Mouse (Mus musculus): Measurements from ENCODE around the gene Xrcc2. TPM values are rescaled to one million over a fixed set of nuclear protein-coding genes. Genes with fewer than 3 reads are reported as not detected.
A peak's percentile ranks its signal among the peaks of the same experiment; 100 is the strongest.

The Xrcc2 gene
- total and polyA plus RNA-seq, 2 experiments from 2014 or later: 3.3 to 7.6 TPM

DNA sequence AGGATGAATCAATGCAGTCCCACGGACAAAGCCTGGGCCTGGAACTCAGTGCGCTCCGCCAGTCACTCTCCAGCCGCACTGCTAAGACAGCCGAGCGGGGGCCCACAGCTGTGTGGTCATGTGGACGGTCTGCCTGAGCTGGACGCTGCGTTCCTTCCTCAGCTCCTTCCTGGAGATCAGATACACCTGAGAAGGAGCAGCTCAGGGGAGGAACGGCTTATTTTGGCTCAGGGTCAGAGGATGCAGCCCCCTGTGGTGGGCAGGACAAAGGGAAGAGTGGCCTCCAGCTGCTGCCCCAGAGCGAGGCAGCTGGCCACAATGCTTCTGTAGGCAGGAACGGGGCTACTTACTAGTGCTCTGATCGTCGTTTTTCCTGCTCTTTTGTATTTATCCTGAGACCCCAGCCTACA is 51.0 kb downstream of the Xrcc2 start:
- Histone ChIP-seq H3K4me2 (ENCODE audit: low read depth) (peak overlapping the region; percentile 11), H3K9me3 (ENCODE audit: low read length) (no peaks in the 10 kb centered on the region), H3K27ac (ENCODE audit: low read depth, low read length) (no peak overlapping the region), H3K9ac (0 out of 2 replicates have a peak overlapping the region, but pooled peaks have one; percentile 11), H3K4me3 (ENCODE audit: low read depth, low read length) (no peak overlapping the region), H3K36me3 (ENCODE audit: insufficient read depth) (no peaks in the 10 kb centered on the region), H3K27me3 (ENCODE audit: insufficient read depth, low read length) (no peaks in the 10 kb centered on the region), H3K4me1 (ENCODE audit: insufficient read depth) (0 out of 2 replicates have a peak, but pooled peaks cover 5% of the 10 kb centered on the region)
- ATAC-seq (peak; percentile 60), DNase-seq (peak; percentile 13)
- TF ChIP-seq CTCF (IDR thresholded peaks at IDR 0.05; ENCODE audit: low read depth): no peak
- WGBS: 11% methylated on average over 14 of the region's 14 CpGs

DNA sequence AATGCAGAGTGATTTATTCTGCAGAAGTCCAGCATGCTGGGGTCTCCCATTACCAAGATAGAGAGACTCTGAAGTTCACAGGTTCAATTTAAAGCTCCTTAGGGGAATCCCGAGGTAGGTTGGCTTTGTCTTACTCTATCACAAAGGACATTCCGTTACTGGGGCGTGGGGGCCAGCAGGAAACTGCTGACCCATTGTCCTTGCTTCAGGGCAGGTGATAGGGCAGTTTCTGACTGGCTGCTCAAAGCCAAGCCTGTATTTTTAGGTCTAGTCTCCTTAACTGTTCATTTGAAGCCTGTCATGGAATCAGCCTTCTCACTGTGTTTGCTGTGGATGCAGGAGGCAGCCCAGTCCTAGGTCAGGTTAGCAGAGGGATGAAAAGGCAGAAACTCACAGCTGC is 52.2 kb downstream of the Xrcc2 start:
- no peak for TF ChIP-seq CTCF (IDR thresholded peaks at IDR 0.05; ENCODE audit: low read depth)
- DNase-seq: no peak
- Histone ChIP-seq H3K36me3 (ENCODE audit: insufficient read depth) (no peaks in the 10 kb centered on the region), H3K4me1 (ENCODE audit: insufficient read depth) (0 out of 2 replicates have a peak, but pooled peaks cover 5% of the 10 kb centered on the region), H3K27ac (ENCODE audit: low read depth, low read length) (no peak overlapping the region), H3K4me2 (ENCODE audit: low read depth) (no peak overlapping the region), H3K9me3 (ENCODE audit: low read length) (no peaks in the 10 kb centered on the region), H3K4me3 (ENCODE audit: low read depth, low read length) (no peak overlapping the region), H3K9ac (no peak overlapping the region), H3K27me3 (ENCODE audit: insufficient read depth, low read length) (no peaks in the 10 kb centered on the region)
- ATAC-seq: no peak
- WGBS: 18% methylated on average over 3 of the region's 3 CpGs

DNA sequence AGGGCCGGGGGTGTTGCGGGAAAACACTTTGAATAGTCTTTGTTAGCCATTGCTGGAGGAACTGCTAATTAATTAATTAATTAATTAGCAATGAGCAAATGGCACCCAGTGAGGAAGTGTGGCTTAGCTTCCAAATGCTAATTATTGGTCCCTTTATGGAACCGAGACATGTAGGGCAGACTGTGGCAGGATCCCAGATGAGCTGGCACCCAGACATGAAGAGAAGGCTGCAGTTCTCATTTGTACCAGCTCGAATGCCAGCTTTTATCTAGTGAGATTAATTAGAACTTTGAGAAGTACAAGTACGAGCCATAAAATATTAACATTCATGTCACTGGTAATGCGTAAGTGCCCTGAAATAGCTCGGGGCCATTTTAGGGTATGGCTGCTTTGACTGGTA is 53.2 kb downstream of the Xrcc2 start:
- DNase-seq (peak; percentile 75), ATAC-seq (peak; percentile 86)

DNA sequence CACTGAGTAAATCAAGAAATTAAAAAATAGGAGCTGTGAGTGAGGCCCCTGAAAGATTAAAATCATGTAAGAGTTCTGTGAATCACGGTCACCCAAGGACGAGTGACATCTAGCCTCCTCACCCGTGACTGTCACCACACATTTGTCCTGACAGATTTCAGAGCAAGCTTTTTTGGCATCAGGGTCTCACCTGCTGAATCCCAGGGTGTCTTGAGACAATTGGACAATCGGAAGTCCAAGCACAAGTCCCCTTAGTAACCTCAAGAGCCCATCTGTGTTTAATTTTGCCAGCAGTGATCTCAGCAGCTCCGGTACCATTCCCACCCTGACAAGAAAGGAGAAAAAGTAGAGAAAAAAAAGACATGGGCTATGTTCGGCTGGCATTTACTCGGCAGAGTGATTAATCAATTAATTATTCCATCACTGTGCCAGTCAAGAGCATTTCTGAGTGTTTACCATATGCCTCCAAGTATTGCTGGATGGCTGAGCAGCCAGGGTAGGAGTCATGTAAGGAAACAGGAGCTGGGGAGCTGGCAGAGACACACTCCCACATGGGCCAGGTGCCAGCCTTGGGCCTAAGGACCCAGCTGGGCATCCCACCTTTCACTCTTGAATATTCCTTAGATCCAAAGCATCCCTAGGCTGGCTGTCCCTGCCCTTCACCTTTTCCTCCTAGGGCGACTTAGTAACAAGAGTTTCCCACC is 59.8 kb downstream of the Xrcc2 start:
- Histone ChIP-seq H3K27me3 (ENCODE audit: insufficient read depth, low read length) (no peaks in the 10 kb centered on the region), H3K4me3 (ENCODE audit: low read depth, low read length) (no peak overlapping the region), H3K36me3 (ENCODE audit: insufficient read depth) (no peaks in the 10 kb centered on the region), H3K27ac (ENCODE audit: low read depth, low read length) (no peak overlapping the region), H3K4me2 (ENCODE audit: low read depth) (no peak overlapping the region), H3K9me3 (ENCODE audit: low read length) (no peaks in the 10 kb centered on the region), H3K9ac (no peak overlapping the region), H3K4me1 (ENCODE audit: insufficient read depth) (no peaks in the 10 kb centered on the region)
- ATAC-seq (no peak), DNase-seq (peak; percentile 9)
- TF ChIP-seq CTCF (IDR thresholded peaks at IDR 0.05; ENCODE audit: low read depth): no peak
- WGBS: 53% methylated on average over 8 of the region's 8 CpGs

More for the DNA sequence above, 53.2 kb downstream of the Xrcc2 start:
- Histone ChIP-seq H3K9ac (no peak overlapping the region), H3K36me3 (ENCODE audit: insufficient read depth) (no peaks in the 10 kb centered on the region), H3K4me2 (ENCODE audit: low read depth) (no peak overlapping the region), H3K4me1 (ENCODE audit: insufficient read depth) (0 out of 2 replicates have a peak, but pooled peaks cover 5% of the 10 kb centered on the region), H3K4me3 (ENCODE audit: low read depth, low read length) (no peak overlapping the region), H3K27me3 (ENCODE audit: insufficient read depth, low read length) (no peaks in the 10 kb centered on the region), H3K9me3 (ENCODE audit: low read length) (no peaks in the 10 kb centered on the region), H3K27ac (ENCODE audit: low read depth, low read length) (no peak overlapping the region)
- 28% methylated on average over 7 of the region's 7 CpGs for WGBS
- no peak for TF ChIP-seq CTCF (IDR thresholded peaks at IDR 0.05; ENCODE audit: low read depth)

DNA sequence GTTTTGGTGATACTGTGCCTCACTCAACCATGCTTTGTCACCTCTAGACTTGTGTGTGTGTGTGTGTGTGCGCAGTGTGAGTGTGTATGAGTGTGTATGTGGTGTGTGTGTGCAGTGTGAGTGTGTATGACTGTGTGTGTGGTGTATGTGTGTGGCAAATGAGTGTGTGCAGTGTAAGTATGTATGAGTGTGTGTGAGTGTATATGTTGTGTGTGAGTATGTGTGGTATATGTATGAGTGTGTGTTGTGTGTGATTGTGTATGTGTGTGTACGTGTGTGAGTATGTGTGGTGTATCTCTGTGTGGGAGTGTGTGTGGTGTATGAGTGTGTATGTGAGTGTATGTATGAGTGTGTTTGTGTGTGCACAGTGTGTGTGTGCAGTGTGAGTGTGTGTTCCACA is 61.1 kb downstream of the Xrcc2 start:
- 95% methylated on average over 2 of the region's 2 CpGs for WGBS
- H3K4me1 ChIP-seq (ENCODE audit: insufficient read depth): no peaks in the 10 kb centered on the region
- no peak overlapping the region for H3K27ac ChIP-seq (ENCODE audit: low read depth, low read length)
- no peak for TF ChIP-seq CTCF (IDR thresholded peaks at IDR 0.05; ENCODE audit: low read depth)
- H3K4me3 ChIP-seq (ENCODE audit: low read depth, low read length): no peak overlapping the region
- ATAC-seq (no peak), DNase-seq (no peak)
- H3K27me3 ChIP-seq (ENCODE audit: insufficient read depth, low read length): no peaks in the 10 kb centered on the region
- H3K36me3 ChIP-seq (ENCODE audit: insufficient read depth): no peaks in the 10 kb centered on the region
- no peaks in the 10 kb centered on the region for H3K9me3 ChIP-seq (ENCODE audit: low read length)
- no peak overlapping the region for H3K9ac ChIP-seq
- H3K4me2 ChIP-seq (ENCODE audit: low read depth): no peak overlapping the region

DNA sequence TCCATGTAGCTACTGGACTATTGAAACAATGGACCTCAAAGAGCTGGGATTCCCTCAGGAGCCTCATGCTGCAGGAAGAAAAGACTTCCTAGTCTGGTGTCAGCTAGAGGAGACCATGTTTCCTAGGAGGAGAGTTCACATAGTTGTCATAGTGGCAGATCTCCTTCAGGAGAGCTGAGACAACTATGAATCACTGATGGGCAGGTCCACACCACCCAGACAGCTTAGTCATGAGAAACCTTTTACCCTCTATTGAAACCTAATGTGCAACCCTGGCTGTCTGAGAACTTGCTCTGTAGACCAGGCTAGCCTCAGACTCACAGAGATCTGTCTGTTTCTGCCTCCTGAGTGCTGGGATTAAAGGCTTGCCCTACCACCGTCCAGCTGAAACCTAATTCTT is 62.9 kb downstream of the Xrcc2 start:
- H3K4me3 ChIP-seq (ENCODE audit: low read depth, low read length): no peak overlapping the region
- H3K4me2 ChIP-seq (ENCODE audit: low read depth): no peak overlapping the region
- no peaks in the 10 kb centered on the region for H3K27me3 ChIP-seq (ENCODE audit: insufficient read depth, low read length)
- H3K9me3 ChIP-seq (ENCODE audit: low read length): no peaks in the 10 kb centered on the region
- 100% methylated on average over 1 of the region's 1 CpGs for WGBS
- H3K27ac ChIP-seq (ENCODE audit: low read depth, low read length): no peak overlapping the region
- no peaks in the 10 kb centered on the region for H3K4me1 ChIP-seq (ENCODE audit: insufficient read depth)
- H3K36me3 ChIP-seq (ENCODE audit: insufficient read depth): no peaks in the 10 kb centered on the region
- ATAC-seq: no peak
- no peak for TF ChIP-seq CTCF (IDR thresholded peaks at IDR 0.05; ENCODE audit: low read depth)
- no peak for DNase-seq
- no peak overlapping the region for H3K9ac ChIP-seq

Other genes with a start within 250 kb of the Xrcc2 start
- gene Kmt2c, start 207.0 kb downstream of the Xrcc2 start, total RNA-seq (2014; rRNA removed): 46.7 and 58.9 TPM in 2 replicates
- 6.1 and 11.3 TPM in 2 replicates for gene Kmt2c, start 207.0 kb downstream of the Xrcc2 start, polyA plus RNA-seq (2015; fragmentation: Nextera tagmentation; extraction: Ambion mirVana)
- gene Cct8l1, start 189.8 kb downstream of the Xrcc2 start, total RNA-seq (2014; rRNA removed): not detected in 2 replicates
- not detected in 2 replicates for gene Cct8l1, start 189.8 kb downstream of the Xrcc2 start, polyA plus RNA-seq (2015; fragmentation: Nextera tagmentation; extraction: Ambion mirVana)
- gene Actr3b, start 54.2 kb upstream of the Xrcc2 start, total RNA-seq (2014; rRNA removed): 31.4 and 45.5 TPM in 2 replicates
- gene Actr3b, start 54.2 kb upstream of the Xrcc2 start, polyA plus RNA-seq (2015; fragmentation: Nextera tagmentation; extraction: Ambion mirVana): 90.9 and 107 TPM in 2 replicates
- gene Gm21663, start 236.6 kb upstream of the Xrcc2 start, total RNA-seq (2014; rRNA removed): 0.10 TPM in 1 of 2 replicates, not detected in the other
- gene Gm21663, start 236.6 kb upstream of the Xrcc2 start, polyA plus RNA-seq (2015; fragmentation: Nextera tagmentation; extraction: Ambion mirVana): not detected in 2 replicates
- not detected in 2 replicates for gene Gm21671, start 248.6 kb upstream of the Xrcc2 start, total RNA-seq (2014; rRNA removed)
- 0.12 TPM in 1 of 2 replicates, not detected in the other for gene Gm21671, start 248.6 kb upstream of the Xrcc2 start, polyA plus RNA-seq (2015; fragmentation: Nextera tagmentation; extraction: Ambion mirVana)